Mouse (Mus musculus) limb, embryonic 11.5 days (tissue): ENCODE measurements around the gene Cyp2f2. TPM values are rescaled to one million over a fixed set of nuclear protein-coding genes. Genes with fewer than 3 reads are reported as not detected.

Experiments
- ATAC-seq: fragments of 200-750 bp; cut with Nextera tagmentation; 2 replicates; pipeline ENCODE4 v1.8.0; 2017; ENCODE audit warnings: low read depth; ENCODE audit not compliant: insufficient number of reproducible peaks, low FRiP score, low TSS enrichment
- DNase-seq: peaks from one replicate; pipeline ENCODE4 v3.0.0-alpha.2; 2015; ENCODE audit warnings: low spot score
- H3K27ac ChIP-seq: fragments of 300-500 bp; sonication (generic); replicated peaks from 2 replicates; pipeline ENCODE4 v1.5.1; 2014; ENCODE audit warnings: low read depth, mild to moderate bottlenecking, low read length
- H3K27me3 ChIP-seq: fragments of 300-500 bp; sonication (generic); 2 replicates; pipeline ENCODE4 v1.6.1; 2014; ENCODE audit warnings: mild to moderate bottlenecking, low read length, mixed read lengths; ENCODE audit not compliant: control insufficient read depth, insufficient read depth
- H3K36me3 ChIP-seq: fragments of 300-500 bp; sonication (generic); 2 replicates; pipeline ENCODE4 v1.6.1; 2014; ENCODE audit warnings: mild to moderate bottlenecking, low read length, moderate library complexity, mixed read lengths; ENCODE audit not compliant: control insufficient read depth, insufficient read depth
- H3K4me1 ChIP-seq: fragments of 300-500 bp; sonication (generic); 2 replicates; pipeline ENCODE4 v1.6.1; 2014; ENCODE audit warnings: low read length, mixed read lengths; ENCODE audit not compliant: control insufficient read depth, insufficient read depth
- H3K4me2 ChIP-seq: fragments of 300-500 bp; sonication (generic); 2 replicates; pipeline ENCODE4 v1.6.1; 2014; ENCODE audit warnings: low read depth, mild to moderate bottlenecking, moderate library complexity; ENCODE audit not compliant: severe bottlenecking
- H3K4me3 ChIP-seq: fragments of 300-500 bp; sonication (generic); 2 replicates; pipeline ENCODE4 v1.5.1; 2014; ENCODE audit warnings: low read depth, low read length
- H3K9ac ChIP-seq: fragments of 300-500 bp; sonication (generic); 2 replicates; pipeline ENCODE4 v1.6.1; 2014; ENCODE audit warnings: mild to moderate bottlenecking, low read length
- H3K9me3 ChIP-seq: fragments of 300-500 bp; sonication (generic); 2 replicates; pipeline ENCODE4 v1.6.1; 2016; ENCODE audit warnings: low read length; ENCODE audit not compliant: control insufficient read depth
- WGBS: fragments of 180-500 bp; shearing (Covaris S2); extraction: QIAGEN DNeasy Blood & Tissue Kit; methylation state at CpG from one replicate; pipeline ENCODE4 v1.1.7; 2014; 5-methylcytosine and 5-hydroxymethylcytosine counted together
- polyA plus RNA-seq: library from polyadenylated mRNA; unstranded; fragments of >200 nt; fragmentation: Nextera tagmentation; extraction: Ambion mirVana; gene quantifications from 2 replicates; pipeline ENCODE4 v1.2.1, GENCODE M21; 2014

Gene Cyp2f2
- polyA plus RNA-seq, 1 experiment from 2014 or later = not detected

DNA sequence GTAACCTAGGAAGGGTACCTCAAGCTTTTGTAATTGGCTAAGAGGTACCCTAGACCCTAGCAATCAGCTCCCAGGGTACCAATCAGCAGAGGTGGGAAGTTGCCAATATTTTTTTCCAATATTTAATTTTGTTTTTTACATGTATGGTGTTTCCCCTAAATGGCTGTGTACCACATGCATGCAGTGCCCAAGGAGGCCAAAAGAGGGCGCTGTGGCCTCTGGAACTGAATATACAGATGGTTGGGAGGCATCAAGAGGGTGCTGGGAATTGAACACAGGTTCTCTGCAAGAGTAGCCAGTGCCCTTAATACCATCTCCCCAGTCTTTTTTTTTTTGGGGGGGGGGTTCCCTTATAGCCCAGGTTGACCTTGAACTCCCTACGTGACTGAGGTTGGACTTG is 11.7 kb downstream of the Cyp2f2 start:
- no peak overlapping the region for H3K27ac ChIP-seq
- H3K9ac ChIP-seq = no peak overlapping the region
- no peak overlapping the region for H3K4me3 ChIP-seq
- no peaks in the 10 kb centered on the region for H3K36me3 ChIP-seq
- no peak for ATAC-seq
- no peak overlapping the region for H3K4me2 ChIP-seq
- H3K4me1 ChIP-seq = no peaks in the 10 kb centered on the region
- no peaks in the 10 kb centered on the region for H3K27me3 ChIP-seq
- 74% methylated on average over 2 of the region's 2 CpGs for WGBS
- H3K9me3 ChIP-seq = no peaks in the 10 kb centered on the region; the same call in 1 of the 2 replicates
- no peak for DNase-seq

DNA sequence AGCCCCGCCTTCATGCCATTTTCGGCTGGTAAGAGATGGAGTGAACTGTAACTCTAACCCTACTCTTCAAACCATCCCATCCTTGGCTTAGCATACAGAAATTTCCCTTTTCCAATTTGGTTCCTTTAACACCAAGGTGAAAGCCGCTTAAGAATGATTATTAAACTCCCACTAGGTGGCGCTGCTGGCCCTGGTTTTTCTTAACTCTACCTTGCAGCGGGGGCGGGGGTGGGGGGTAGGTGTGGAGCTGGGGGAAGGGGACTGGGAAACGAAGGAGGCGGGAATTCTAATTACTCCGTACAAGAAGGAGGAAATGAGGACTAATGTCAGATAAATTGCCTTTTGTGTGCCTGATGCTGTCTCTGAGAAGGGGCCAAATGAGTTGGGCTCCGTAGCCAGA is 12.9 kb downstream of the Cyp2f2 start:
- Histone ChIP-seq H3K36me3 (no peaks in the 10 kb centered on the region), H3K9ac (no peak overlapping the region), H3K4me1 (no peaks in the 10 kb centered on the region), H3K4me3 (no peak overlapping the region), H3K9me3 (no peaks in the 10 kb centered on the region; the same call in 1 of the 2 replicates), H3K4me2 (no peak overlapping the region), H3K27ac (no peak overlapping the region), H3K27me3 (no peaks in the 10 kb centered on the region)
- DNase-seq (peak; percentile 73), ATAC-seq (no peak)
- WGBS = 11% methylated on average over 10 of the region's 10 CpGs

DNA sequence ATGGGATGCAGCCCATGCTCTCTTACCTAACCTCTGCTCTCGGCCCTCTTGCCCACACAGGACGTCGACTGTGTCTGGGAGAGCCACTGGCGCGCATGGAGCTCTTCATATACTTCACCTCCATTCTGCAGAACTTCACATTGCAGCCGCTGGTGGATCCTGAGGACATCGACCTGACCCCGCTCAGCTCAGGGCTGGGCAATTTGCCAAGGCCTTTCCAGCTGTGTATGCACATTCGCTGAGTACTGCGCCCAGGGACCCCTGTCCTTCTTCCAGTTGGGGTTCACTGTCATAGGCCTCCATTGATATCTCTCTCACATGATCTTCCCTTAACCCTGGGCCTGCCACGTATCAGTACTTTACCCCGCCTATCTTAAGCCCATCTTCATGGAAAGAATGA is 13.4 kb downstream of the Cyp2f2 start:
- H3K27ac ChIP-seq = no peak overlapping the region
- H3K36me3 ChIP-seq = no peaks in the 10 kb centered on the region
- no peaks in the 10 kb centered on the region; the same call in 1 of the 2 replicates for H3K9me3 ChIP-seq
- H3K4me3 ChIP-seq = no peak overlapping the region
- no peaks in the 10 kb centered on the region for H3K27me3 ChIP-seq
- H3K4me2 ChIP-seq = no peak overlapping the region
- no peak for DNase-seq
- WGBS = 74% methylated on average over 12 of the region's 12 CpGs
- no peak for ATAC-seq
- no peaks in the 10 kb centered on the region for H3K4me1 ChIP-seq
- H3K9ac ChIP-seq = no peak overlapping the region

DNA sequence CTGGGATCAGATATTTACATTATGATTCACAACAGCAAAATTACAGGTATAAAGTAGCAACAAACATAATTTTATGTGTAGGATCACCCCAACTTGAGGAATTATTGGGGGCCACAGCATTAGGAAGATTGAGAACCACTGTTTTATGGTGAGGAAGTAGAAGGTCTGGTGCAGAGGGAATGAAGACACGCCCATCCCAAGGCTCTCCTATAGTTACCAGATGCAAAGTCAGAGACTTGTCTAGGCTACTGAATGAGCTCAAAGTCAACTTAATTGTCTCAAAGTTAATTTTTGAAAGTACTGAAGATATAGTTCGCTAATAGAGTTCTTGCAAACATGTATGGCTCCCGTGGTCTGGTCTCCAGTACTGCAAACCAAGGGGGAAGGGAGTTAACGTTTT is 14.0 kb downstream of the Cyp2f2 start:
- ATAC-seq = no peak

DNA sequence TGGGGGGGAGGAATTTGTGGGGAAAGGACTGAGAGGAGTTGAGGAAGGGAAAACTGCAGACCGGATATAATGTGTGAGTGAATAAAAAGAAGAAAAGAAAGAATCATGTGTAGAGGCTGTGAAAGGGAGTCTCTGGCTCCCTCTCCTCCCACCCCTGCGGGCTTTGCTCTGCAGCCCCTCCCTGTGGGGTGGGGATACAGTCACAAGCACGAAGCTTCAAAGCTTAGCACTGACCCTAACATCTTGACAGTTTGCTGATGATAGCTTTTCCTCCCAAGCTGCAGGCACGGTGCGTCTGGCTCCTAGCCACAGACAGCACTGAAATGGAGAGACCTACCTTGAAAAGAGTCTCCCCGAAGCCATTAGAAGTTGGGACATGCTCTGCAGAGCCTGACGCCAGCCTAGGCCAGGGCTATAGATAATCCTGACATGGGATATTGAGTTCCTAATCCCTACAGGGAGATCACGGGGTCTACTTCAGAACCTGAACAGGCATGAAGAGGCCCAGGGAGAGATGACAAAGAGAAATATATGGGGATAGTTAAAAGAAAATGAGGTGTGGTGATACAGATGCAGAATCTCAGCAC is 16.8 kb downstream of the Cyp2f2 start:
- Histone ChIP-seq H3K27ac (no peak overlapping the region), H3K36me3 (no peaks in the 10 kb centered on the region), H3K4me1 (no peaks in the 10 kb centered on the region), H3K9me3 (peaks cover 4% of the 10 kb centered on the region; the same call in 1 of the 2 replicates), H3K9ac (no peak overlapping the region), H3K4me2 (no peak overlapping the region), H3K27me3 (no peaks in the 10 kb centered on the region), H3K4me3 (no peak overlapping the region)
- DNase-seq (no peak), ATAC-seq (no peak)
- WGBS = 60% methylated on average over 8 of the region's 8 CpGs

More for the DNA sequence above, 14.0 kb downstream of the Cyp2f2 start:
- no peak overlapping the region for H3K4me3 ChIP-seq
- 79% methylated on average over 4 of the region's 4 CpGs for WGBS
- no peaks in the 10 kb centered on the region for H3K4me1 ChIP-seq
- H3K27me3 ChIP-seq = no peaks in the 10 kb centered on the region
- H3K4me2 ChIP-seq = no peak overlapping the region
- no peaks in the 10 kb centered on the region for H3K36me3 ChIP-seq
- H3K9ac ChIP-seq = no peak overlapping the region
- no peak overlapping the region for H3K27ac ChIP-seq
- H3K9me3 ChIP-seq = no peaks in the 10 kb centered on the region; the same call in 1 of the 2 replicates
- DNase-seq = no peak

DNA sequence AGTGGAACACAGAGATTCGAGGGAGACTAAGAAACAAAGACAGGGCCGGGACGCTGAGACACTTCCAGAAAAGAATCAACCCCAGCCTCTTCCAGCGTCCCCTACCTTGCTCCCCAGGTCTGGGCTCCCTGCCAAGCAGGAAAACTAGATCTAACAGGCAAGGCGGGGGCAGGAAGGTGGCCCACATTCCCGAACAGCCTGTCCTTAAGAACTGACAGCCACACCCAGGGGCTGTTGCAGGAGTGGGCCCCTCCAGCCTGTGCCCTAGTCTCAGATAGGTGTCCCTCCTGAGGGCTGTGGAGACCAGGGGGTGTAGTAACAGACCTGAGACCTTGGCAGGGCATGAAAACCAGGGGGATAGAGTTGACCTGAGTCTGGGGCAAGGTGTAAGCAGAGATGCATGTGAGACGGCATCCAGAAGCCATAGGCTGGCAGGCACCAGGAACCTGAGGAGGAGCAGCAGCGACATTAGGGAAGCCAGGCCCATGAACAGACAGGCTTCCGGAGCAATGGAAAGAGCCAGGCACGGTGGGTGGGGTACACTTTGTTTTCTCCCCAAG is 33.6 kb downstream of the Cyp2f2 start, which contains the start of gene Cyp2t4:
Gene Cyp2t4 (plus strand): TSS at position 510 of the 560 bp plus-strand sequence.
- Histone ChIP-seq H3K9me3 (no peaks in the 10 kb centered on the region), H3K4me3 (no peak within 1 kb of the TSS), H3K27me3 (no peaks in the 10 kb centered on the region), H3K4me1 (no peaks in the 10 kb centered on the region), H3K27ac (no peak within 1 kb of the TSS), H3K9ac (no peak within 1 kb of the TSS), H3K36me3 (peaks cover 3% of the 10 kb centered on the region), H3K4me2 (no peak within 1 kb of the TSS)
- WGBS = 81% methylated on average over 10 of the region's 10 CpGs
- DNase-seq = no peak
- ATAC-seq = no peak

DNA sequence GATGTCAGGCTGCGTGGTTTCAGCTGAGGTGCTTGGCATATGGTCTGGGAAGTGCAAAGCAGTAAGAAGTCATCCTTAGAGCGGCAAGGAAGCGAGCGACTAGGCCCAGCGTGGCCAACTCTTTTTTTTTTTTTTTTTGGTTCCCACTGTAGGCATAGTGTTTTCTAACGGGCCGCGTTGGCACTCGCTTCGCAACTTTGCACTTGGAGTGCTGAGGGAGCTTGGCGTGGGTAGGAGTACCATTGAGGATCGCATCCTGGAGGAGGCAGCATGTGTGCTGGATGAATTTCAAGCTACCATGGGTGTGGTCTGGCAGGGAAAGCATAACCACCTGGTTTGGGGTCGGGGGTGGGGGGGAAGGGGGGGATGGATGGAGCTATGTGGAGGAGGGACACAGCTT is 36.3 kb downstream of the Cyp2f2 start:
- Histone ChIP-seq H3K4me3 (no peak overlapping the region), H3K4me1 (no peaks in the 10 kb centered on the region), H3K36me3 (peaks cover 6% of the 10 kb centered on the region), H3K27ac (no peak overlapping the region), H3K9me3 (no peaks in the 10 kb centered on the region), H3K4me2 (no peak overlapping the region), H3K9ac (no peak overlapping the region), H3K27me3 (no peaks in the 10 kb centered on the region)
- 79% methylated on average over 13 of the region's 13 CpGs for WGBS
- ATAC-seq (no peak), DNase-seq (no peak)

DNA sequence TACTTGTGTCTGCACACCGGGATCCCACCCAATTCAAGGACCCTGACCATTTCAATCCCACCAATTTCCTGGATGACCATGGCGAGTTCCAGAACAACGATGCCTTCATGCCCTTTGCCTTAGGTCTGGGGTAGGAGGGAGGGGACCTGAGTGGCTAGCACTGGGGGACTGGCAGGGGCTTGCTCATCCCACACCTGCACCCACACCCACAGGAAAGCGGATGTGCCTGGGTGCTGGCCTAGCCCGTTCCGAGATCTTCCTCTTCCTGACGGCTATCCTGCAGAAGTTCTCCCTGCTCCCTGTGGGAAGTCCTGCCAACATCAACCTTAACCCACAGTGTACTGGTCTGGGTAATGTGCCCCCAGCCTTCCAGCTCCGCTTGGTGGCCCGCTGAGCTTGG is 38.5 kb downstream of the Cyp2f2 start:
- H3K36me3 ChIP-seq = peaks cover 6% of the 10 kb centered on the region
- no peak overlapping the region for H3K27ac ChIP-seq
- 95% methylated on average over 9 of the region's 9 CpGs for WGBS
- H3K9me3 ChIP-seq = no peaks in the 10 kb centered on the region
- ATAC-seq (no peak), DNase-seq (no peak)
- no peak overlapping the region for H3K4me2 ChIP-seq
- 0 out of 2 replicates have a peak, but pooled peaks cover 3% of the 10 kb centered on the region for H3K4me1 ChIP-seq
- no peak overlapping the region for H3K4me3 ChIP-seq
- no peak overlapping the region for H3K9ac ChIP-seq
- H3K27me3 ChIP-seq = no peaks in the 10 kb centered on the region
